Mouse (Mus musculus) liver, postnatal 0 days (tissue): ENCODE measurements around the gene Gm43552. TPM values are rescaled to one million over a fixed set of nuclear protein-coding genes. Genes with fewer than 3 reads are reported as not detected.

ENCODE experiments used
- ATAC-seq: fragments of 200-750 bp; cut with Nextera tagmentation; 2 replicates; pipeline ENCODE4 v1.8.0; 2017; ENCODE audit warnings: mild to moderate bottlenecking, moderate library complexity
- DNase-seq: peaks from one replicate; pipeline ENCODE4 v3.0.0-alpha.2; 2016
- H3K27ac ChIP-seq: fragments of 300-500 bp; sonication (generic); 2 replicates; pipeline ENCODE4 v1.5.1; 2014; ENCODE audit warnings: antibody characterized with exemption, moderate library complexity, mild to moderate bottlenecking, low read depth
- H3K27me3 ChIP-seq: fragments of 300-500 bp; sonication (generic); 2 replicates; pipeline ENCODE4 v1.6.1; 2014; ENCODE audit warnings: low read length, control low read depth, mixed read lengths; ENCODE audit not compliant: insufficient read depth
- H3K36me3 ChIP-seq: fragments of 300-500 bp; sonication (generic); replicated peaks from 2 replicates; pipeline ENCODE4 v1.6.1; 2014; ENCODE audit warnings: mild to moderate bottlenecking, control low read depth, low read length, moderate library complexity, mixed read lengths; ENCODE audit not compliant: insufficient read depth
- H3K4me1 ChIP-seq: fragments of 300-500 bp; sonication (generic); 2 replicates; pipeline ENCODE4 v1.6.1; 2014; ENCODE audit warnings: antibody characterized with exemption, mild to moderate bottlenecking, control low read depth; ENCODE audit not compliant: insufficient read depth
- H3K4me2 ChIP-seq: fragments of 300-500 bp; sonication (generic); 2 replicates; pipeline ENCODE4 v1.6.1; 2014; ENCODE audit warnings: low read depth, mild to moderate bottlenecking, low read length, moderate library complexity, mixed read lengths
- H3K4me3 ChIP-seq: fragments of 300-500 bp; sonication (generic); 2 replicates; pipeline ENCODE4 v1.5.1; 2014; ENCODE audit warnings: low read depth, low read length
- H3K9ac ChIP-seq: fragments of 300-500 bp; sonication (generic); replicated peaks from 2 replicates; pipeline ENCODE4 v1.6.1; 2014; ENCODE audit warnings: mild to moderate bottlenecking, moderate library complexity
- H3K9me3 ChIP-seq: fragments of 300-500 bp; sonication (generic); 2 replicates; pipeline ENCODE4 v1.6.1; 2016; ENCODE audit warnings: mild to moderate bottlenecking, control low read depth, low read length, mixed read lengths
- CTCF ChIP-seq: sonication (generic); IDR thresholded peaks from 2 replicates; pipeline ENCODE4 v1.5.1; 2016; ENCODE audit warnings: antibody characterized with exemption, low read depth
- EP300 ChIP-seq: IDR thresholded peaks from 2 replicates; pipeline ENCODE4 v1.6.1; 2016; ENCODE audit warnings: antibody characterized with exemption, low read depth, mild to moderate bottlenecking
- WGBS: fragments of 180-500 bp; shearing (Covaris S2); extraction: QIAGEN DNeasy Blood & Tissue Kit; methylation state at CpG from one replicate; pipeline ENCODE4 v1.1.7; 2014; ENCODE audit not compliant: insufficient replicate concordance; 5-methylcytosine and 5-hydroxymethylcytosine counted together
- polyA plus RNA-seq: library from polyadenylated mRNA; unstranded; fragments of >200 nt; fragmentation: Nextera tagmentation; extraction: Ambion mirVana; gene quantifications from 2 replicates; pipeline ENCODE4 v1.2.1, GENCODE M21; 2015

Gene Gm43552
- polyA plus RNA-seq, 1 experiment from 2014 or later: not detected

DNA sequence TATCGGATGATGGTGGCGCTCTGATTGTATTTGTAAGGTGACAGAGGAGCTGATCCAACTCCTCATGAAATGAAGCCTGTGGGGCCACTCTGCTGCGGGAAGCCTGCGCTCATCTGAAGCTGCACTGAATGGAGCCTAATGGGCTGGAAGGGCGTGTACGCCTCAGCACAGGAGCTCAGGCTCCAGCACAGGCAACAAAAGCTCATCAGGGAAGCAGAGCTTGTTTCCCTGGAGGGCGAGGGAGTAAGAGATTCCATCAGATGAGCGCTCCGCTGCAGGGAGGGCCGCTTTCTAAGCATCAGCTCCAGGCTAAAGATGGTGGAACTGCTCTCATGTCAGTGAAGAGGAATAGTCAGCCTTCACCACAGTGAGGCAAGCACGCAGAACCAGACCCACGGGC, 84.6 kb downstream of the Gm43552 start:
- H3K4me1 ChIP-seq: no peaks in the 10 kb centered on the region
- DNase-seq: no peak
- H3K36me3 ChIP-seq: peaks cover 48% of the 10 kb centered on the region
- no peak overlapping the region for H3K27ac ChIP-seq
- 90% methylated on average over 12 of the region's 12 CpGs for WGBS
- no peak for TF ChIP-seq EP300
- no peak for TF ChIP-seq CTCF
- no peak overlapping the region for H3K9ac ChIP-seq
- ATAC-seq: no peak
- H3K4me2 ChIP-seq: no peak overlapping the region
- no peaks in the 10 kb centered on the region for H3K27me3 ChIP-seq
- H3K9me3 ChIP-seq: no peaks in the 10 kb centered on the region
- no peak overlapping the region for H3K4me3 ChIP-seq

GRCm38 (mm10) chr5:65401251-65401994, 91.2 kb downstream of the Gm43552 start:
- ATAC-seq: peak; percentile 79
- H3K36me3 ChIP-seq: peaks cover 67% of the 10 kb centered on the region
- 28% methylated on average over 2 of the region's 2 CpGs for WGBS

GRCm38 (mm10) chr5:65394425-65394824, 98.2 kb downstream of the Gm43552 start:
- H3K36me3 ChIP-seq: peaks cover 41% of the 10 kb centered on the region
- H3K27me3 ChIP-seq: no peaks in the 10 kb centered on the region
- 92% methylated on average over 7 of the region's 7 CpGs for WGBS
- H3K27ac ChIP-seq: no peak overlapping the region
- DNase-seq: no peak
- no peak overlapping the region for H3K4me3 ChIP-seq
- no peak overlapping the region for H3K9ac ChIP-seq
- no peak for ATAC-seq
- no peak for TF ChIP-seq CTCF
- H3K4me2 ChIP-seq: no peak overlapping the region
- H3K9me3 ChIP-seq: no peaks in the 10 kb centered on the region
- peaks cover 13% of the 10 kb centered on the region for H3K4me1 ChIP-seq

More at GRCm38 (mm10) chr5:65401251-65401994, 91.2 kb downstream of the Gm43552 start:
- H3K9me3 ChIP-seq: no peaks in the 10 kb centered on the region
- no peak overlapping the region for H3K4me3 ChIP-seq
- peak; percentile 80 for DNase-seq
- H3K4me1 ChIP-seq: no peaks in the 10 kb centered on the region
- TF ChIP-seq EP300 (no peak), CTCF (peak; percentile 98)
- no peak overlapping the region for H3K4me2 ChIP-seq
- no peak overlapping the region for H3K9ac ChIP-seq
- H3K27me3 ChIP-seq: no peaks in the 10 kb centered on the region
- no peak overlapping the region for H3K27ac ChIP-seq

DNA sequence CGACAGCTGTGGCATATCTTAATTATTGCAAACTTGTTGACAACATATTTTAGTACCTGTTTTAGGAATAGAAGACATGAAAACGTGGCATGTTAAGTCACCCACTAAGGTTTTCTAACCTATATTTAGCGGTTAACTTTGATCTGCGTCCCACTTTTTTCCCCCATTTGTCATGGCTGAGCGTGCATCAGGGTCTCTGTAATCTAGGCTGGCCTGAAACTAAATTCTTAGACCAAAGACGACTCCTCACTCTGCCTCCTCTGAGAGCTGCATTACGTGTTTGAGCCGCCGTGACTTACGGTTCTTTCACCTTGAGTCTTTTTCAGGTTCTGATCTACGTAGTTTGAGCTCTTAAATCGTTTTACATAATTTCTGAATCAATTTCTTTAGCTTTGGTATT, 100.9 kb downstream of the Gm43552 start:
- Histone ChIP-seq H3K4me3 (peak overlapping the region; percentile 97), H3K9ac (peak overlapping the region; percentile 64), H3K36me3 (peaks cover 50% of the 10 kb centered on the region), H3K4me1 (peaks cover 14% of the 10 kb centered on the region), H3K9me3 (no peaks in the 10 kb centered on the region), H3K27ac (peak overlapping the region; percentile 50), H3K4me2 (peak overlapping the region; percentile 87), H3K27me3 (no peaks in the 10 kb centered on the region)
- 5% methylated on average over 12 of the region's 12 CpGs for WGBS
- ATAC-seq: peak; percentile 54
- TF ChIP-seq CTCF: no peak
- TF ChIP-seq EP300: no peak
- DNase-seq: no peak

- ATAC-seq: peak; percentile 96
- Histone ChIP-seq H3K4me2 (peak within 1 kb of the TSS; percentile 87), H3K4me3 (peak within 1 kb of the TSS; percentile 97), H3K9me3 (no peaks in the 10 kb centered on the region), H3K36me3 (peaks cover 45% of the 10 kb centered on the region), H3K4me1 (peaks cover 16% of the 10 kb centered on the region), H3K27ac (peak within 1 kb of the TSS; percentile 92), H3K9ac (peak within 1 kb of the TSS; percentile 99), H3K27me3 (no peaks in the 10 kb centered on the region)
- under 1% methylated on average over 83 of the region's 83 CpGs for WGBS
- TF ChIP-seq CTCF: no peak
- no peak for TF ChIP-seq EP300
- peak; percentile 98 for DNase-seq
Observed at GRCm38 (mm10) chr5:65390648-65391644, 101.7 kb downstream of the Gm43552 start, which contains the start of the genes Rpl9 and Lias. Gene Rpl9, minus strand, starts transcription at chr5:65391444. Gene Lias, plus strand, starts transcription at chr5:65391497.
